Comparison of ENCODE assay signal across 8 mouse cellular contexts in genomic region chr2:65667590-65668436, GRCm38 (mm10). TPM values are rescaled to one million over a fixed set of nuclear protein-coding genes. Genes with fewer than 3 reads are reported as not detected.
DNase-seq lines count a peak whose midpoint lies in the region; ATAC-seq lines count a peak whose summit lies in the region.

No protein-coding gene starts in this region.

- no peaks in the 10 kb centered on the region for H3K36me3 ChIP-seq in heart, embryonic 13.5 days
- H3K36me3 ChIP-seq in hindbrain, embryonic 11.5 days (ENCODE audit: control insufficient read depth, insufficient read depth, low read length) = no peaks in the 10 kb centered on the region
- no peaks in the 10 kb centered on the region for H3K36me3 ChIP-seq in midbrain, embryonic 10.5 days

- peak overlapping the region; percentile 63; the same call in 1 of the 2 replicates for H3K9ac ChIP-seq in heart, embryonic 13.5 days
- H3K9ac ChIP-seq in hindbrain, embryonic 11.5 days (ENCODE audit: low read depth, low read length) = no peak overlapping the region

- WGBS in heart, embryonic 13.5 days = 51% methylated on average over 18 of the region's 18 CpGs
- 62% methylated on average over 18 of the region's 18 CpGs for WGBS in hindbrain, embryonic 11.5 days
- 61% methylated on average over 18 of the region's 18 CpGs for WGBS in midbrain, embryonic 10.5 days

- H3K27ac ChIP-seq in heart, embryonic 13.5 days (replicated peaks) = no peak overlapping the region
- no peak overlapping the region for H3K27ac ChIP-seq in brown adipose tissue, adult 24 weeks (replicated peaks; ENCODE audit: low read depth, low read length)
- no peak overlapping the region for H3K27ac ChIP-seq in hindbrain, embryonic 11.5 days (ENCODE audit: low read depth, low read length)
- no peak overlapping the region for H3K27ac ChIP-seq in midbrain, embryonic 10.5 days (replicated peaks)

- DNase-seq in heart, adult 9 months (ENCODE audit: low spot score in 2 of 2) = no peak
- peak; percentile 4 for DNase-seq in hindbrain, embryonic 11.5 days (ENCODE audit: low spot score)
- no peak for DNase-seq in midbrain, embryonic 10.5 days (ENCODE audit: low spot score)
- no peak for DNase-seq in adrenal gland, adult 2 months
- no peak for DNase-seq in layer of hippocampus, postnatal 36 days
- no peak for DNase-seq in adrenal gland, postnatal 36 days

- no peaks in the 10 kb centered on the region for H3K27me3 ChIP-seq in heart, embryonic 13.5 days (replicated peaks)
- H3K27me3 ChIP-seq in hindbrain, embryonic 11.5 days (ENCODE audit: control insufficient read depth, insufficient read depth, low read length) = no peaks in the 10 kb centered on the region
- no peaks in the 10 kb centered on the region for H3K27me3 ChIP-seq in midbrain, embryonic 10.5 days (ENCODE audit: low read depth, poor library complexity, severe bottlenecking)

- ATAC-seq in heart, embryonic 13.5 days (ENCODE audit: extremely low read depth, insufficient number of reproducible peaks, low FRiP score, low TSS enrichment) = no peak
- ATAC-seq in hindbrain, embryonic 11.5 days (ENCODE audit: low FRiP score) = peak; percentile 66

- peak overlapping the region; percentile 72 for H3K4me2 ChIP-seq in heart, embryonic 13.5 days
- peak overlapping the region; percentile 11; the same call in 1 of the 2 replicates for H3K4me2 ChIP-seq in hindbrain, embryonic 11.5 days (replicated peaks; ENCODE audit: low read depth, low read length)

- H3K4me3 ChIP-seq in heart, embryonic 13.5 days = peak overlapping the region; percentile 52
- peak overlapping the region; percentile 49 for H3K4me3 ChIP-seq in brown adipose tissue, adult 24 weeks (ENCODE audit: insufficient read depth, low read depth, low read length)
- H3K4me3 ChIP-seq in hindbrain, embryonic 11.5 days (ENCODE audit: low read depth, low read length) = peak overlapping the region; percentile 18
- H3K4me3 ChIP-seq in midbrain, embryonic 10.5 days = peak overlapping the region; percentile 41

- H3K4me1 ChIP-seq in heart, embryonic 13.5 days = peaks cover 4% of the 10 kb centered on the region; the same call in 1 of the 2 replicates
- H3K4me1 ChIP-seq in brown adipose tissue, adult 24 weeks (ENCODE audit: control insufficient read depth, insufficient read depth, insufficient read length, low read length) = no peaks in the 10 kb centered on the region; the same call in 1 of the 2 replicates
- no peaks in the 10 kb centered on the region for H3K4me1 ChIP-seq in hindbrain, embryonic 11.5 days (replicated peaks; ENCODE audit: control insufficient read depth, insufficient read depth, low read length)
- H3K4me1 ChIP-seq in midbrain, embryonic 10.5 days = peaks cover 27% of the 10 kb centered on the region

- no peaks in the 10 kb centered on the region for H3K9me3 ChIP-seq in heart, embryonic 13.5 days
- no peaks in the 10 kb centered on the region for H3K9me3 ChIP-seq in hindbrain, embryonic 11.5 days (ENCODE audit: control insufficient read depth, low read length)
- no peaks in the 10 kb centered on the region for H3K9me3 ChIP-seq in midbrain, embryonic 10.5 days (replicated peaks)

RNA-seq across cellular contexts. Expression of gene Scn2a, which starts 47.2 kb away (rescaled TPM):
- 0.92 and 1.0 TPM in 2 replicates for polyA plus RNA-seq in heart, embryonic 13.5 days (2015; fragmentation: Nextera tagmentation; extraction: Ambion mirVana)
- 0.21 and 0.63 TPM in 2 replicates for polyA plus RNA-seq in brown adipose tissue, adult 24 weeks (2012; ENCODE audit: insufficient read depth, insufficient read length, missing spikeins)
- 9.8 and 16.6 TPM in 2 replicates for polyA plus RNA-seq in hindbrain, embryonic 11.5 days (2014; fragmentation: Nextera tagmentation; extraction: Ambion mirVana)
- 3.2 and 5.5 TPM in 2 replicates for polyA plus RNA-seq in midbrain, embryonic 10.5 days (2016; fragmentation: Nextera tagmentation; extraction: Ambion mirVana)
- 1 to 10 TPM in 1 of 2 experiments, under 1 TPM in 1; 0.55 to 1.2 TPM for total RNA-seq in adrenal gland, adult 2 months (2021)
- 0.07 and 0.10 TPM in 2 replicates for polyA plus RNA-seq in adrenal gland, adult 2 months (2012; rRNA removed)
- total RNA-seq in layer of hippocampus, postnatal 36 days (2021) = 100 to 1,000 TPM; 247 to 255 TPM
- total RNA-seq in adrenal gland, postnatal 36 days (2021) = 1 to 10 TPM in 1 of 2 experiments, under 1 TPM in 1; 0.66 to 1.1 TPM
